Mouse (Mus musculus): Measurements from ENCODE around the gene Sat1. TPM values are rescaled to one million over a fixed set of nuclear protein-coding genes. Genes with fewer than 3 reads are reported as not detected.

The Sat1 gene
- 510 and 558 TPM in 2 replicates for polyA plus RNA-seq (2015; fragmentation: Nextera tagmentation; extraction: Ambion mirVana)

DNA sequence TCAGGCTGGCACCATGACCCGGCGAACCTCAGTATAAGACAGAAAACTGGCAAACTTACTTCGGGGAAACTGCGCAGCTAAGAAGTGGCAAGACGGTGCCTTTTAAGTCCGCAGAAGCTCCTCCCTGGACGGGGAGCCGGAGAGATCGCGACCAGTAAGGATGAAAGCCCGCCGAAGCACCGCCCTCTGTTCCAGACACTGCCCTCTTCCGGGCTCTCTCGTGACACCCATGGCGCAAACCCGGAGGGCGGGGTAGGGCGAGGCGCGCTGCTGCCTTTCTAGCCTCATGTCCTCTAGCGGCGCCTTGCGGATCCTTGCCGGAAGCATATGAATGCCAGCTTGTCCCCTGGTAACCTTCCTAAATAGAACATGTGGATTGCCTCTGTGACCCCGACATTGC, at the start of gene Sat1:
Gene Sat1, minus strand, starts transcription at position 179 of the 400 bp plus-strand sequence.
- H3K27me3 ChIP-seq (ENCODE audit: insufficient read depth, low read length), result no peaks in the 10 kb centered on the region
- peak within 1 kb of the TSS; percentile 54 for H3K4me3 ChIP-seq (replicated peaks; ENCODE audit: low read depth, low read length)
- H3K27ac ChIP-seq, result peak within 1 kb of the TSS; percentile 88
- peak; percentile 95 for DNase-seq (ENCODE audit: low spot score)
- H3K36me3 ChIP-seq (ENCODE audit: insufficient read depth, low read length), result no peaks in the 10 kb centered on the region
- WGBS, result 17% methylated on average over 26 of the region's 26 CpGs
- ATAC-seq (replicated peaks; ENCODE audit: low FRiP score, low read depth), result peak; percentile 98
- peak within 1 kb of the TSS; percentile 66 for H3K9ac ChIP-seq (ENCODE audit: low read depth, low read length)
- TF ChIP-seq CTCF (IDR thresholded peaks at IDR 0.05; ENCODE audit: low read depth), result peak; percentile 82
- H3K4me2 ChIP-seq (ENCODE audit: low read length), result peak within 1 kb of the TSS; percentile 51
- H3K9me3 ChIP-seq (replicated peaks; ENCODE audit: low read length), result no peaks in the 10 kb centered on the region
- H3K4me1 ChIP-seq (replicated peaks; ENCODE audit: insufficient read depth, low read length), result no peaks in the 10 kb centered on the region

DNA sequence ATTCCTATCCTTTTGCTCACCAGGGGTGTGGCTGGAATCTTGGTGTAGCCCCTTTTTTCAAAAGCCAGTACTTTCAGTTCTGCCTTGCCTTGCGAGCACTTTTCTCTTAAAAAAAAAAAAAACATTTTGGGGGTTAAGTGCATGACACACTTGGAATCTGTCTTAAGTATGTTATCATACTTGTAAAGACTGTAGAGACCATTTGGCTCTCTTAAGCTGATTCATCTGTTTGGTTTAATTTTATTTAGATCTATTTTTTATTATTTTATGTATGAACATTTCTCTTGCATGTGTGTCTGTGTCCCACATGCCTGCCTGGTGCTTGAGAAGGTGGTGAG, 46.6 kb upstream of the Sat1 start:
- Histone ChIP-seq H3K27ac (no peak overlapping the region), H3K4me1 (replicated peaks; ENCODE audit: insufficient read depth, low read length) (no peaks in the 10 kb centered on the region), H3K9me3 (replicated peaks; ENCODE audit: low read length) (no peaks in the 10 kb centered on the region), H3K27me3 (ENCODE audit: insufficient read depth, low read length) (no peaks in the 10 kb centered on the region), H3K4me2 (ENCODE audit: low read length) (peak overlapping the region; percentile 51), H3K9ac (ENCODE audit: low read depth, low read length) (peak overlapping the region; percentile 65), H3K36me3 (ENCODE audit: insufficient read depth, low read length) (no peaks in the 10 kb centered on the region), H3K4me3 (replicated peaks; ENCODE audit: low read depth, low read length) (peak overlapping the region; percentile 52)
- ATAC-seq (replicated peaks; ENCODE audit: low FRiP score, low read depth) (no peak), DNase-seq (ENCODE audit: low spot score) (peak; percentile 21)
- TF ChIP-seq CTCF (IDR thresholded peaks at IDR 0.05; ENCODE audit: low read depth), result no peak
- WGBS, result 40% methylated on average over 1 of the region's 1 CpGs

DNA sequence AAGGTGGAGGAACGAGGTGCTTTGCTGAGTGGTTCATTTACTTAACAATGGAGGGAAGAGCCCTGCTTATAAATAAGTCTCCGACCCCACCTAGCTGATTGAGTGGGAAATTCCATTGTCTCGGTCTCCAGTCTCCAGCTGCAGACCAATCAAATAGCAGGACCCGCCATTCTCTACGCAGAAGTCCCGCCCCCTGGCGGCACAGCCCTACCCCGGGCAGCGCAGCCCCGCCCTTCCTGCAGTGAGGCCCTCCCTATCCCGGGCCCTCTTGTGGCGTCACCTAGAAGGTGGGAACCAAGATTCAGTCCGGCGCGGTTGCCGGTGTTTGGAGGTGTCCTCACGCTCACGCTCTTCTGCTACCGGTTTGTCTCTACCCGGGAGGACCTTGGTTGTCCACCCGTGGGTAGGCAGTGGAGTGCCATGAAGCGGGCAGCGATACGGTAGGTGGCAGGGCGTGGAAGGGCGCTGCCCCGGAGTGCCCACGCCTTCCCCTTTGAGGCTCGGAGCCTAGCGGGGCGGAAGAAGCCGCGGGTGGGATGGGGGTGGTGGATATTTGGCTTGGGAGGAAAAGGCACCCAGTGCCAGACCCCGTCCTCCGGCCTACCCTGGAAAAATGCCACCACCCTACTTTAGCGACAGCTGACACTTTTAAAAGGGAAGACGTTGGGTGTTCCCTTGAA, 46.1 kb upstream of the Sat1 start, which contains the start of gene Acot9:
Gene Acot9, plus strand, starts transcription at position 209 of the 680 bp plus-strand sequence.
- ATAC-seq (replicated peaks; ENCODE audit: low FRiP score, low read depth), result peak; percentile 99
- TF ChIP-seq CTCF (IDR thresholded peaks at IDR 0.05; ENCODE audit: low read depth), result peak; percentile 71
- Histone ChIP-seq H3K9ac (ENCODE audit: low read depth, low read length) (peak within 1 kb of the TSS; percentile 65), H3K4me1 (replicated peaks; ENCODE audit: insufficient read depth, low read length) (no peaks in the 10 kb centered on the region), H3K36me3 (ENCODE audit: insufficient read depth, low read length) (no peaks in the 10 kb centered on the region), H3K27me3 (ENCODE audit: insufficient read depth, low read length) (no peaks in the 10 kb centered on the region), H3K27ac (peak within 1 kb of the TSS; percentile 72), H3K9me3 (replicated peaks; ENCODE audit: low read length) (no peaks in the 10 kb centered on the region), H3K4me3 (replicated peaks; ENCODE audit: low read depth, low read length) (peak within 1 kb of the TSS; percentile 52), H3K4me2 (ENCODE audit: low read length) (peak within 1 kb of the TSS; percentile 51)
- WGBS, result 31% methylated on average over 37 of the region's 37 CpGs
- DNase-seq (ENCODE audit: low spot score), result peak; percentile 90

DNA sequence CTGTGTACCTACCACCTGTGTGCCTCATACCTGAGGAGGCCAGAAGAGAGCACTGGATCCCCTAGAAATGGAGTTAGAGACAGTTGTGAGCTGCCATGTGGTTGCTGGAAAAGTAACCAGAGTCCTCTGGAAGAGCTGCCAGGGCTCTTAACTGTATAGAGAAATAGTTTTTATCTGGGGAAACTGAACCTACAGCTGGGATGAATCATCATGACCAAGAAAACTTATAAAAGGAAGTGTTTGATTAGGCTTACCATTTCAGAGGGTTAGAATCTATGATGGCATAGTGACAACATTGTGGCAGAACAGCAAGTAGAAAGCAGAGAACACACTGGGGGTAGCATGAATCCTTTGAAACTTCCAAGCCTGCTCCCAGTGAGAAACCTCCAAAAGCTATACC, 40.6 kb upstream of the Sat1 start:
- Histone ChIP-seq H3K36me3 (ENCODE audit: insufficient read depth, low read length) (no peaks in the 10 kb centered on the region), H3K4me3 (replicated peaks; ENCODE audit: low read depth, low read length) (no peak overlapping the region), H3K9me3 (replicated peaks; ENCODE audit: low read length) (no peaks in the 10 kb centered on the region), H3K9ac (ENCODE audit: low read depth, low read length) (no peak overlapping the region), H3K4me2 (ENCODE audit: low read length) (no peak overlapping the region), H3K4me1 (replicated peaks; ENCODE audit: insufficient read depth, low read length) (no peaks in the 10 kb centered on the region), H3K27me3 (ENCODE audit: insufficient read depth, low read length) (no peaks in the 10 kb centered on the region), H3K27ac (no peak overlapping the region)
- ATAC-seq (replicated peaks; ENCODE audit: low FRiP score, low read depth) (no peak), DNase-seq (ENCODE audit: low spot score) (no peak)
- TF ChIP-seq CTCF (IDR thresholded peaks at IDR 0.05; ENCODE audit: low read depth), result no peak

DNA sequence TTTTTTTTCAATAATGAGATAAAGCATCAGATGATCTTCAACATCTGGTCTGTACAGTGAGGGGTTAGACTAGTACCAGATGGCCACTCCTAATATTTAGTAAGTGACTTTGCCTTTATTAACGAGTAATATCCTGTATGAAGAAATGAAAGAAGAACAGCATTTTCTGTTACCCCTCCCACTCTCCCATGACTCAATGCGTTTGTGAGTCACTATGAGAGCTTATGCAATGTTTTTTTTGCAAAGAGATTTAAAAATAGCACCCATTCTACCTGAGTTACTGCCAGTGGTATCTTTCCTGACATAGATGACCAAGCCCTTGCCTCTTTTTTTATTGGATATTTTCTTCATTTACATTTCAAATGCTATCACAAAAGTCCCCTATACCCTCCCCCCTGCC, 2.0 kb upstream of the Sat1 start:
- Histone ChIP-seq H3K4me2 (ENCODE audit: low read length) (no peak overlapping the region), H3K27ac (no peak overlapping the region), H3K36me3 (ENCODE audit: insufficient read depth, low read length) (no peaks in the 10 kb centered on the region), H3K27me3 (ENCODE audit: insufficient read depth, low read length) (no peaks in the 10 kb centered on the region), H3K4me3 (replicated peaks; ENCODE audit: low read depth, low read length) (no peak overlapping the region), H3K4me1 (replicated peaks; ENCODE audit: insufficient read depth, low read length) (no peaks in the 10 kb centered on the region), H3K9ac (ENCODE audit: low read depth, low read length) (no peak overlapping the region), H3K9me3 (replicated peaks; ENCODE audit: low read length) (no peaks in the 10 kb centered on the region)
- 63% methylated on average over 2 of the region's 2 CpGs for WGBS
- DNase-seq (ENCODE audit: low spot score) (no peak), ATAC-seq (replicated peaks; ENCODE audit: low FRiP score, low read depth) (no peak)
- no peak for TF ChIP-seq CTCF (IDR thresholded peaks at IDR 0.05; ENCODE audit: low read depth)

DNA sequence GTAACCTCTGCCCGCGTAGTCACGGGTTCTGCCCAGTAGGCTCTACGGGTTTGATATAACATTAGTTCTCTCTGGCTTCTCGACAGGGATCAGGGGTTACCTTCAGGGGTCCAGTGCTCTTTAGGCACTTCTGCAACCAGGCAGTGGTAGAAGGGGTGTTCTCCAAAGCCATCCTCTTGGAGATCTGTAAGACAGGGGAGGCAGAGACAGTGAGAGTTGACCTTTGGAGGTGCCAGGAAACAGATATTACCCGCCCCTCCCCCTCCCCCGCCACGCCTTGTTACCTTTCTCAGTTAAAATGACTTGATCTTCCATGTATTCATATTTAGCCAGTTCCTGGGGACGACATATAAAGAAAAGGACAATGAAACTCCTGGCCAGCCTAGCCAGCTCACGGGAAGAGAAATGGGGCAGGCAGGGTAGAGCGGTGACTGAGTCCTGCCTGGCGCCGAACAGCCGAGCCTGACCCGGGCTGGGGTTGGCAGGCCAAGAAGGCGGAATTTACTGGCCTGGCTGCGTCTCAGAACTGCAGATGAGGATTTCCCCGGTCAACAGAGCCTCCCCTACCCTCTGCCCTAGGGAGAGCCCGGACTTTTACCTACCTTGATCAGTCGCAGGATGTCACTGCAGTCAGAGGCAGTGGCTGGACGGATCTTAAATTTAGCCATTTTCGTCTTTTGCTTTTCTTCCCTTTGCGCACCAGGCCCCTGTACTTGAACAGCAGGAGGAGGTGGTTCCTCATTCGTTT, 574 bp downstream of the Sat1 start:
- ATAC-seq (replicated peaks; ENCODE audit: low FRiP score, low read depth) (peak; percentile 71), DNase-seq (ENCODE audit: low spot score) (peak; percentile 14)
- Histone ChIP-seq H3K4me2 (ENCODE audit: low read length) (peak overlapping the region; percentile 51), H3K27ac (peak overlapping the region; percentile 88), H3K9me3 (replicated peaks; ENCODE audit: low read length) (no peaks in the 10 kb centered on the region), H3K27me3 (ENCODE audit: insufficient read depth, low read length) (no peaks in the 10 kb centered on the region), H3K36me3 (ENCODE audit: insufficient read depth, low read length) (no peaks in the 10 kb centered on the region), H3K4me1 (replicated peaks; ENCODE audit: insufficient read depth, low read length) (no peaks in the 10 kb centered on the region), H3K4me3 (replicated peaks; ENCODE audit: low read depth, low read length) (peak overlapping the region; percentile 54), H3K9ac (ENCODE audit: low read depth, low read length) (peak overlapping the region; percentile 66)
- TF ChIP-seq CTCF (IDR thresholded peaks at IDR 0.05; ENCODE audit: low read depth), result no peak
- 32% methylated on average over 22 of the region's 24 CpGs for WGBS
